In the genomic region with DNA sequence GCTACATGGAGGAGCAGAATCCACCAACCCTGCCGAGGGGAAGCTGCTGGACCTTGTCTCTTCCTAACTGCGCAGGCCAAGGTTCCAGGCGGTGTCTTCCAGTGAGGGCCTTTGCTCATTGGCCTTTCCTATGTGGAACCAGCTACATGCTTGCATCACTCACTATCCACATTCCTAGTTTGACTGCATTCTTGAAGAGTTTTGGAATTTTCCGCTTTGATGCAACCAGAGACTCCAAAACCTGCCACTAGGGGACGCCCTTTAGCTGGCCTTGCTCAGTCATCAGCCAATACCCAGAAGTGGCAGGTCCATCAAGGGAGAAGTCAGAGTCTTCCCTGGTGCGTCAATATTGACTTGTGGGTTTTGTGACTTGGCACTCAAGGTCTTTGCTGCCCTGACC, we compare ENCODE assay signal across 9 mouse cellular contexts.
A peak's percentile ranks its signal among the peaks of the same experiment; 100 is the strongest.
DNase-seq lines count a peak whose midpoint lies in the region; ATAC-seq and TF ChIP-seq lines count a peak whose summit lies in the region.
"Had no signal": no experiment of that assay in that cellular context is flagged by ENCODE, and none has a peak within 500 bp of the region (broad histone marks: within the 10 kb centered on the region; RNA-seq: fewer than 3 reads in every experiment).

No protein-coding gene starts in this region.

- no peak for ATAC-seq in erythroid progenitor cell, adult 5-6 weeks (replicated peaks; ENCODE audit: low FRiP score, poor library complexity, severe bottlenecking)

- TF ChIP-seq CTCF in small intestine, adult 2 months (IDR thresholded peaks at IDR 0.05; ENCODE audit: extremely low read depth, insufficient read length, insufficient replicate concordance, low read depth, low read length), result peak; percentile 98; the same call in 1 of the 2 replicates

- no peak overlapping the region for H3K27ac ChIP-seq in forebrain, embryonic 10.5 days
- H3K27ac ChIP-seq in small intestine, adult 2 months (ENCODE audit: insufficient read depth, low read depth, low read length), result no peak overlapping the region
- H3K27ac ChIP-seq: liver, embryonic 15.5 days had no signal

- H3K36me3 ChIP-seq in forebrain, embryonic 10.5 days (replicated peaks), result no peaks in the 10 kb centered on the region
- H3K36me3 ChIP-seq in small intestine, adult 2 months (ENCODE audit: control insufficient read depth, insufficient read depth, low read length), result no peaks in the 10 kb centered on the region
- H3K36me3 ChIP-seq: liver, embryonic 15.5 days had no signal

- H3K4me3 ChIP-seq in forebrain, embryonic 10.5 days, result no peak overlapping the region
- H3K4me3 ChIP-seq in small intestine, adult 2 months (ENCODE audit: low read depth, low read length), result no peak overlapping the region
- H3K4me3 ChIP-seq: liver, embryonic 15.5 days had no signal

- no peaks in the 10 kb centered on the region for H3K27me3 ChIP-seq in forebrain, embryonic 10.5 days (ENCODE audit: poor library complexity, severe bottlenecking)
- H3K27me3 ChIP-seq in small intestine, adult 2 months (ENCODE audit: control insufficient read depth, insufficient read depth, low read length), result no peaks in the 10 kb centered on the region
- H3K27me3 ChIP-seq: liver, embryonic 15.5 days had no signal

- 25% methylated on average over 6 of the region's 6 CpGs for WGBS in forebrain, embryonic 10.5 days
- WGBS in small intestine, adult 2 months, result 10% methylated on average over 6 of the region's 6 CpGs

- H3K4me1 ChIP-seq in forebrain, embryonic 10.5 days, result no peaks in the 10 kb centered on the region
- peaks cover 7% of the 10 kb centered on the region; the same call in 1 of the 2 replicates for H3K4me1 ChIP-seq in small intestine, adult 2 months (ENCODE audit: control insufficient read depth, insufficient read depth, insufficient read length, low read length)
- H3K4me1 ChIP-seq: liver, embryonic 15.5 days had no signal

- TF ChIP-seq POLR2A in small intestine, adult 2 months (IDR thresholded peaks at IDR 0.05; ENCODE audit: low read depth, low read length), result no peak

- no peaks in the 10 kb centered on the region for H3K9me3 ChIP-seq in forebrain, embryonic 10.5 days
- H3K9me3 ChIP-seq: liver, embryonic 15.5 days had no signal

- peak; percentile 81 for DNase-seq in ES-CJ7 (ENCODE audit: low read depth, low spot score)
- peak; percentile 65 to 74 for DNase-seq in adrenal gland, postnatal 4 days (ENCODE audit: low spot score in 2 of 2)
- DNase-seq in forebrain, embryonic 10.5 days (ENCODE audit: extremely low spot score, low spot score), result peak; percentile 75
- DNase-seq in heart, postnatal 4 days, result peak; percentile 89
- DNase-seq in layer of hippocampus, postnatal 10 days (ENCODE audit: low spot score in 2 of 2), result peak; percentile 90 to 91
- peak; percentile 86 to 92 for DNase-seq in lung, postnatal 4 days
